Mouse (Mus musculus) layer of hippocampus, adult 2 months (tissue): ENCODE data around the gene Sh3rf1. TPM values are rescaled to one million over a fixed set of nuclear protein-coding genes. Genes with fewer than 3 reads are reported as not detected.

Experiments
- DNase-seq, 2 experiments: peaks; one replicate each; pipeline ENCODE4 v3.0.0; 2022; ENCODE audit warnings: low spot score in 2 of 2
- H3K27ac ChIP-seq: fragments of 200-600 bp; 2 replicates; pipeline ENCODE4 v1.8.1; 2022
- H3K4me3 ChIP-seq: fragments of 200-600 bp; 2 replicates; pipeline ENCODE4 v1.8.1; 2022; ENCODE audit warnings: mild to moderate bottlenecking
- CTCF ChIP-seq: fragments of 200-600 bp; conservative IDR thresholded peaks from 2 replicates; pipeline ENCODE4 v1.8.1; 2022; ENCODE audit warnings: antibody characterized with exemption, mild to moderate bottlenecking, moderate library complexity
- total RNA-seq, 2 experiments: library from RNA; stranded (reverse); gene quantifications; 2 replicates each; pipeline ENCODE4 v1.2.3; 2021

The Sh3rf1 gene
- total RNA-seq, 2 experiments from 2014 or later = 66.7 to 67.5 TPM

GRCm38 (mm10) chr8:61203035-61203826, 20.4 kb upstream of the Sh3rf1 start:
- Histone ChIP-seq H3K27ac (no peak overlapping the region), H3K4me3 (no peak overlapping the region)
- no peak for DNase-seq
- no peak for TF ChIP-seq CTCF

- H3K27ac ChIP-seq = no peak overlapping the region
- DNase-seq = no peak
- H3K4me3 ChIP-seq = no peak overlapping the region
- no peak for TF ChIP-seq CTCF
Measured at GRCm38 (mm10) chr8:61206876-61207275, 16.8 kb upstream of the Sh3rf1 start.

- Histone ChIP-seq H3K27ac (no peak overlapping the region), H3K4me3 (no peak overlapping the region)
- TF ChIP-seq CTCF = no peak
- no peak for DNase-seq
Measured at GRCm38 (mm10) chr8:61207636-61208035, 16.0 kb upstream of the Sh3rf1 start.

- no peak for DNase-seq
- TF ChIP-seq CTCF = no peak
- H3K4me3 ChIP-seq = no peak overlapping the region
- H3K27ac ChIP-seq = no peak overlapping the region
Measured at GRCm38 (mm10) chr8:61208719-61209118, 15.0 kb upstream of the Sh3rf1 start.

GRCm38 (mm10) chr8:61210836-61211235, 12.8 kb upstream of the Sh3rf1 start:
- Histone ChIP-seq H3K4me3 (no peak overlapping the region), H3K27ac (no peak overlapping the region)
- DNase-seq = peak in 1 of 2 experiments; percentile 44
- no peak for TF ChIP-seq CTCF

- no peak overlapping the region for H3K27ac ChIP-seq
- DNase-seq = no peak
- TF ChIP-seq CTCF = no peak
- H3K4me3 ChIP-seq = no peak overlapping the region
Measured at GRCm38 (mm10) chr8:61215081-61215819, 8.4 kb upstream of the Sh3rf1 start.

- no peak for TF ChIP-seq CTCF
- Histone ChIP-seq H3K4me3 (no peak overlapping the region), H3K27ac (peak overlapping the region; percentile 21; the same call in 1 of the 2 replicates)
- no peak for DNase-seq
Measured at GRCm38 (mm10) chr8:61217017-61217416, 6.7 kb upstream of the Sh3rf1 start.

- Histone ChIP-seq H3K4me3 (no peak overlapping the region), H3K27ac (peak overlapping the region; percentile 21)
- no peak for TF ChIP-seq CTCF
- peak; percentile 25 to 66 for DNase-seq
Measured at GRCm38 (mm10) chr8:61217426-61217825, 6.2 kb upstream of the Sh3rf1 start.

GRCm38 (mm10) chr8:61218439-61218838, 5.2 kb upstream of the Sh3rf1 start:
- TF ChIP-seq CTCF = no peak
- no peak for DNase-seq
- H3K27ac ChIP-seq = no peak overlapping the region

GRCm38 (mm10) chr8:61223283-61223682, 389 bp upstream of the Sh3rf1 start:
- DNase-seq = no peak

More at GRCm38 (mm10) chr8:61218439-61218838, 5.2 kb upstream of the Sh3rf1 start:
- no peak overlapping the region for H3K4me3 ChIP-seq

GRCm38 (mm10) chr8:61224380-61225092, 864 bp downstream of the Sh3rf1 start:
- Histone ChIP-seq H3K27ac (peak overlapping the region; percentile 98), H3K4me3 (peak overlapping the region; percentile 82)
- DNase-seq = peak; percentile 37 to 39
- peak; percentile 48 for TF ChIP-seq CTCF

More at GRCm38 (mm10) chr8:61223283-61223682, 389 bp upstream of the Sh3rf1 start:
- no peak for TF ChIP-seq CTCF
- H3K4me3 ChIP-seq = peak overlapping the region; percentile 82
- peak overlapping the region; percentile 98 for H3K27ac ChIP-seq

- Histone ChIP-seq H3K4me3 (peak overlapping the region; percentile 82), H3K27ac (peak overlapping the region; percentile 98)
Measured at GRCm38 (mm10) chr8:61225581-61226395, 2.1 kb downstream of the Sh3rf1 start.

More at GRCm38 (mm10) chr8:61225581-61226395, 2.1 kb downstream of the Sh3rf1 start:
- TF ChIP-seq CTCF = no peak
- DNase-seq = no peak
